Mouse (Mus musculus): ENCODE measurements around the gene Gm13285. TPM values are rescaled to one million over a fixed set of nuclear protein-coding genes. Genes with fewer than 3 reads are reported as not detected.

Gene Gm13285
- polyA plus RNA-seq, 1 experiment from 2014 or later: not detected

Other genes starting within 250 kb of the Gm13285 start
- not detected in 2 replicates for gene Ifna15, start 241.4 kb upstream of the Gm13285 start, polyA plus RNA-seq (2015; fragmentation: Nextera tagmentation; extraction: Ambion mirVana)
- gene Ifna14, start 227.9 kb upstream of the Gm13285 start, polyA plus RNA-seq (2015; fragmentation: Nextera tagmentation; extraction: Ambion mirVana): not detected in 2 replicates
- gene Ifna9, start 207.3 kb upstream of the Gm13285 start, polyA plus RNA-seq (2015; fragmentation: Nextera tagmentation; extraction: Ambion mirVana): not detected in 2 replicates
- not detected in 2 replicates for gene Ifna12, start 196.3 kb upstream of the Gm13285 start, polyA plus RNA-seq (2015; fragmentation: Nextera tagmentation; extraction: Ambion mirVana)
- not detected in 2 replicates for gene C87499, start 165.3 kb upstream of the Gm13285 start, polyA plus RNA-seq (2015; fragmentation: Nextera tagmentation; extraction: Ambion mirVana)
- not detected in 2 replicates for gene Ifna13, start 155.2 kb upstream of the Gm13285 start, polyA plus RNA-seq (2015; fragmentation: Nextera tagmentation; extraction: Ambion mirVana)
- gene Ifna16, start 122.7 kb upstream of the Gm13285 start, polyA plus RNA-seq (2015; fragmentation: Nextera tagmentation; extraction: Ambion mirVana): not detected in 2 replicates
- gene Ifna2, start 115.8 kb upstream of the Gm13285 start, polyA plus RNA-seq (2015; fragmentation: Nextera tagmentation; extraction: Ambion mirVana): not detected in 2 replicates
- not detected in 2 replicates for gene Ifnab, start 108.3 kb upstream of the Gm13285 start, polyA plus RNA-seq (2015; fragmentation: Nextera tagmentation; extraction: Ambion mirVana)
- 1.2 and 1.4 TPM in 2 replicates for gene Gm26566, start 77.9 kb upstream of the Gm13285 start, polyA plus RNA-seq (2015; fragmentation: Nextera tagmentation; extraction: Ambion mirVana)
- 122 and 135 TPM in 2 replicates for gene Klhl9, start 77.2 kb upstream of the Gm13285 start, polyA plus RNA-seq (2015; fragmentation: Nextera tagmentation; extraction: Ambion mirVana)
- gene Gm13271, start 44.8 kb upstream of the Gm13285 start, polyA plus RNA-seq (2015; fragmentation: Nextera tagmentation; extraction: Ambion mirVana): not detected in 2 replicates
- 0.16 TPM in 1 of 2 replicates, not detected in the other for gene Gm13283, start 39.5 kb upstream of the Gm13285 start, polyA plus RNA-seq (2015; fragmentation: Nextera tagmentation; extraction: Ambion mirVana)
- 0.46 TPM in 1 of 2 replicates, not detected in the other for gene Gm13290, start 25.8 kb upstream of the Gm13285 start, polyA plus RNA-seq (2015; fragmentation: Nextera tagmentation; extraction: Ambion mirVana)
- not detected in 2 replicates for gene Gm13289, start 22.7 kb upstream of the Gm13285 start, polyA plus RNA-seq (2015; fragmentation: Nextera tagmentation; extraction: Ambion mirVana)
- not detected in 2 replicates for gene Gm13272, start 19.8 kb upstream of the Gm13285 start, polyA plus RNA-seq (2015; fragmentation: Nextera tagmentation; extraction: Ambion mirVana)
- gene Ifnz, start 17.5 kb upstream of the Gm13285 start, polyA plus RNA-seq (2015; fragmentation: Nextera tagmentation; extraction: Ambion mirVana): not detected in 2 replicates
- not detected in 2 replicates for gene Gm13276, start 14.0 kb upstream of the Gm13285 start, polyA plus RNA-seq (2015; fragmentation: Nextera tagmentation; extraction: Ambion mirVana)
- not detected in 2 replicates for gene Gm13277, start 11.0 kb upstream of the Gm13285 start, polyA plus RNA-seq (2015; fragmentation: Nextera tagmentation; extraction: Ambion mirVana)
- not detected in 2 replicates for gene Gm13278, start 8.1 kb upstream of the Gm13285 start, polyA plus RNA-seq (2015; fragmentation: Nextera tagmentation; extraction: Ambion mirVana)
- gene Gm13275, start 5.2 kb upstream of the Gm13285 start, polyA plus RNA-seq (2015; fragmentation: Nextera tagmentation; extraction: Ambion mirVana): not detected in 2 replicates
- gene Gm13279, start 2.3 kb upstream of the Gm13285 start, polyA plus RNA-seq (2015; fragmentation: Nextera tagmentation; extraction: Ambion mirVana): not detected in 2 replicates
- gene Gm13287, start 3.6 kb downstream of the Gm13285 start, polyA plus RNA-seq (2015; fragmentation: Nextera tagmentation; extraction: Ambion mirVana): not detected in 2 replicates
- gene Gm13288, start 5.9 kb downstream of the Gm13285 start, polyA plus RNA-seq (2015; fragmentation: Nextera tagmentation; extraction: Ambion mirVana): not detected in 2 replicates
- not detected in 2 replicates for gene Ifna7, start 16.6 kb downstream of the Gm13285 start, polyA plus RNA-seq (2015; fragmentation: Nextera tagmentation; extraction: Ambion mirVana)
- gene Ifna11, start 20.3 kb downstream of the Gm13285 start, polyA plus RNA-seq (2015; fragmentation: Nextera tagmentation; extraction: Ambion mirVana): not detected in 2 replicates
- gene Ifna6, start 27.8 kb downstream of the Gm13285 start, polyA plus RNA-seq (2015; fragmentation: Nextera tagmentation; extraction: Ambion mirVana): not detected in 2 replicates
- not detected in 2 replicates for gene Ifna5, start 35.9 kb downstream of the Gm13285 start, polyA plus RNA-seq (2015; fragmentation: Nextera tagmentation; extraction: Ambion mirVana)
- not detected in 2 replicates for gene Ifna4, start 42.2 kb downstream of the Gm13285 start, polyA plus RNA-seq (2015; fragmentation: Nextera tagmentation; extraction: Ambion mirVana)
- gene Ifna1, start 50.4 kb downstream of the Gm13285 start, polyA plus RNA-seq (2015; fragmentation: Nextera tagmentation; extraction: Ambion mirVana): not detected in 2 replicates
- not detected in 2 replicates for gene Ifne, start 80.5 kb downstream of the Gm13285 start, polyA plus RNA-seq (2015; fragmentation: Nextera tagmentation; extraction: Ambion mirVana)

All from forebrain, embryonic 16.5 days (tissue).